Mouse (Mus musculus) natural killer cell, adult 2 months (primary cell): ENCODE data around the gene Ipmk.

ENCODE experiments used
- DNase-seq, 2 experiments: peaks; one replicate each; pipeline ENCODE4 v3.0.0; 2022; ENCODE audit warnings: low spot score in 2 of 2

The Ipmk gene

GRCm38 (mm10) chr10:71340195-71340594 is 7.4 kb upstream of the Ipmk start:
- no peak for DNase-seq

GRCm38 (mm10) chr10:71341290-71341689 is 6.3 kb upstream of the Ipmk start:
- DNase-seq = no peak

GRCm38 (mm10) chr10:71342030-71342805 is 5.3 kb upstream of the Ipmk start:
- DNase-seq = peak; percentile 3 to 18

GRCm38 (mm10) chr10:71343130-71343529 is 4.4 kb upstream of the Ipmk start:
- no peak for DNase-seq

GRCm38 (mm10) chr10:71343567-71344265 is 3.8 kb upstream of the Ipmk start:
- DNase-seq = no peak

- DNase-seq = peak; percentile 86 to 90
Observed at GRCm38 (mm10) chr10:71344579-71345143, 2.9 kb upstream of the Ipmk start, which contains the start of gene Cisd1. Cisd1 (minus strand) TSS chr10:71344954.

GRCm38 (mm10) chr10:71346106-71346505 is 1.5 kb upstream of the Ipmk start:
- no peak for DNase-seq

GRCm38 (mm10) chr10:71346722-71347508 is 648 bp upstream of the Ipmk start:
- peak; percentile 81 to 88 for DNase-seq

- DNase-seq = no peak
Observed at GRCm38 (mm10) chr10:71347964-71348636, 537 bp downstream of the Ipmk start.

- DNase-seq = no peak
Observed at GRCm38 (mm10) chr10:71348637-71349280, 1.2 kb downstream of the Ipmk start.

- no peak for DNase-seq
Observed at GRCm38 (mm10) chr10:71349290-71349689, 1.7 kb downstream of the Ipmk start.

- no peak for DNase-seq
Observed at GRCm38 (mm10) chr10:71351301-71351700, 3.7 kb downstream of the Ipmk start.

GRCm38 (mm10) chr10:71353850-71354249 is 6.3 kb downstream of the Ipmk start:
- DNase-seq = no peak

GRCm38 (mm10) chr10:71354947-71355346 is 7.4 kb downstream of the Ipmk start:
- DNase-seq = no peak

GRCm38 (mm10) chr10:71361044-71361443 is 13.5 kb downstream of the Ipmk start:
- DNase-seq = no peak

- DNase-seq = no peak
Observed at GRCm38 (mm10) chr10:71361836-71362562, 14.4 kb downstream of the Ipmk start.

- no peak for DNase-seq
Observed at GRCm38 (mm10) chr10:71363440-71363839, 15.9 kb downstream of the Ipmk start.

- DNase-seq = no peak
Observed at GRCm38 (mm10) chr10:71363858-71364257, 16.3 kb downstream of the Ipmk start.

- DNase-seq = no peak
Observed at GRCm38 (mm10) chr10:71368128-71368940, 20.8 kb downstream of the Ipmk start.
